Mouse (Mus musculus): ENCODE data around the gene Lad1. TPM values are rescaled to one million over a fixed set of nuclear protein-coding genes. Genes with fewer than 3 reads are reported as not detected.
A peak's percentile ranks its signal among the peaks of the same experiment; 100 is the strongest.

Gene Lad1
- polyA plus RNA-seq, 1 experiment from 2014 or later: 4.8 TPM

DNA sequence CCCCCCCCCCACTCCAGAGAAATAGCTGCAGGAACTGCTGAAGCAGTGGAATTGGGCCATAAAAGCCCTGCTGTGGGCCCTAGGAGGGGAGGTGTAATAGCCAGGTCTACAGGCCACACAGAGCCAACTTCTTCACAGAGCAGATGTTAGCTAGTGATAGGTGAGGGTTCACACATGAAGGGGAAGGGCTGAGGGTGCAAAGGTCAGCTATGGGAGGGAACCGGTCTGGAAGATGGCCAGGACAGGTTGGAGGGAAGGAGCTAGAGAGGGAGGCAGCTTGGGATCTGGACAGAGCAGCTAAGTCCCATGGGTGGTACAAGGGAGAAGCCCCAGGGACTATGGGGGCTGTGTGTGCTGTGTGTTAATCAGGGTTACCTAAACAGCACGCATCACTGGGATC, 8.2 kb upstream of the Lad1 start:
- 64% methylated on average over 2 of the region's 2 CpGs for WGBS
- 0 out of 2 replicates have a peak, but pooled peaks have one; percentile 8 for ATAC-seq (ENCODE audit: insufficient number of reproducible peaks, insufficient read depth, low FRiP score, low read depth)
- Histone ChIP-seq H3K4me2 (ENCODE audit: low read length) (no peak overlapping the region), H3K9ac (ENCODE audit: low read length) (no peak overlapping the region), H3K27ac (replicated peaks in 1 of 2; ENCODE audit: control insufficient read depth in 1 of 2, insufficient read depth in 1 of 2, low read depth in 2 of 2, low read length in 2 of 2) (no peak overlapping the region; a peak in 1 of 4 replicates), H3K36me3 (ENCODE audit: control insufficient read depth, insufficient read depth, low read length) (peaks cover 65% of the 10 kb centered on the region), H3K4me3 (ENCODE audit: control insufficient read depth in 1 of 2, insufficient read depth in 1 of 2, low read depth in 1 of 2, low read length in 2 of 2) (no peak overlapping the region), H3K27me3 (ENCODE audit: control insufficient read depth, insufficient read depth, low read length) (no peaks in the 10 kb centered on the region), H3K4me1 (ENCODE audit: control insufficient read depth in 2 of 2, insufficient read depth in 2 of 2, low read length in 2 of 2) (peaks cover 23 to 49% of the 10 kb centered on the region in 2 experiments), H3K9me3 (ENCODE audit: control insufficient read depth, low read length) (no peaks in the 10 kb centered on the region)

DNA sequence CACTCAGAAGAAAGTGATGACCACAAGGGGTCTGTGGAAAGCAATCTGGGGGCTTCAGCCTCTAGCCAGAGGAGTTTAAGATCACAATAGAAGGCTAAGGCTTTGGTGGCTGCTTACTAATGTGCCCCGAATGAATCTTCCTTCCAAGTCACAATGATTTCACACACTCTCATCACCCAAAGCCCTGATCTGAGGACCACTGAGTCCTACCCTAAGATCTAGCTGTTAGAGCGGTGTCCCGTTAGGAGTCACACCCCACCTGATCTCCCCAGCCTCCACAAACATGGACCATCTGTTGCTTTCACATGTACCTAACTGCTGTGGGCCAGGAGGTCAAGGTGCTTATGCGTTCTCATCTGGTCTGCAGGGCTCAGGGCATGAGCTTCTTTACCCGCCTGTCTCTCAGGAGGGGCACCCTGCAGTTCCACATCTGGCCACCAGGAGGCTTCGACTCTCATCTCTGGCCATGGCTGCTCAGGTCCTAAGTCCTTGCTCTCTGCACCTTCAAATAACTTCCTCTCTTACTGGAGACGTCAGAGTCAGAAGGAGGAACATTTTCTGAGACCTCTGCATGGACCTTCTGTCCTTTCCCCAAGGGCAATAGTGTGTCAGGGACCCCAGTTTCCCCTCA, 7.3 kb upstream of the Lad1 start:
- no peak overlapping the region for H3K4me3 ChIP-seq (ENCODE audit: control insufficient read depth in 1 of 2, insufficient read depth in 1 of 2, low read depth in 1 of 2, low read length in 2 of 2)
- 0 out of 2 replicates have a peak overlapping the region, but pooled peaks have one; percentile 44 for H3K9ac ChIP-seq (ENCODE audit: low read length)
- ATAC-seq (ENCODE audit: insufficient number of reproducible peaks, insufficient read depth, low FRiP score, low read depth): 0 out of 2 replicates have a peak, but pooled peaks have one; percentile 27
- WGBS: 22% methylated on average over 7 of the region's 7 CpGs
- H3K4me1 ChIP-seq (ENCODE audit: control insufficient read depth in 2 of 2, insufficient read depth in 2 of 2, low read length in 2 of 2): peaks cover 19 to 44% of the 10 kb centered on the region in 2 experiments
- H3K4me2 ChIP-seq (ENCODE audit: low read length): no peak overlapping the region
- H3K9me3 ChIP-seq (ENCODE audit: control insufficient read depth, low read length): no peaks in the 10 kb centered on the region
- no peaks in the 10 kb centered on the region for H3K27me3 ChIP-seq (ENCODE audit: control insufficient read depth, insufficient read depth, low read length)
- peak overlapping the region; percentile 74 to 85; a peak in 3 of 4 replicates for H3K27ac ChIP-seq (replicated peaks in 1 of 2; ENCODE audit: control insufficient read depth in 1 of 2, insufficient read depth in 1 of 2, low read depth in 2 of 2, low read length in 2 of 2)
- H3K36me3 ChIP-seq (ENCODE audit: control insufficient read depth, insufficient read depth, low read length): peaks cover 55% of the 10 kb centered on the region

DNA sequence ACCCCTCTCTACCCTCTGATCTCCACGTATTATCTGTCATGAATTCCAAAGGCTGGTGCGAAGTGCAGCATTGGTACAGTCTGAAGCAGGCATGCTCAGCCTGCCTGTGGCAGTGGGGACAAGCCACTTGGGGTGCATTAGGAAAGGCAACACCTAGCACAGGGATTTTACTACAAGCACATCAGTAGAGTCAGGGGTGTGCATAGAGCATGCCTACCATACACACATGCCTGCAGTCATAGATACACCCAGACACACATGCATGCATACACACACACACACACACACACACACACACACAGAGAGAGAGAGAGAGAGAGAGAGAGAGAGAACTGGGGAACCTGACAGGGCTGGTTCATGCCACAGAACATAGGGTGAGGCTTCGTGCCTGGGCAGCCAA, 6.2 kb upstream of the Lad1 start:
- Histone ChIP-seq H3K27me3 (ENCODE audit: control insufficient read depth, insufficient read depth, low read length) (no peaks in the 10 kb centered on the region), H3K4me1 (ENCODE audit: control insufficient read depth in 2 of 2, insufficient read depth in 2 of 2, low read length in 2 of 2) (peaks cover 22 to 40% of the 10 kb centered on the region in 2 experiments), H3K27ac (replicated peaks in 1 of 2; ENCODE audit: control insufficient read depth in 1 of 2, insufficient read depth in 1 of 2, low read depth in 2 of 2, low read length in 2 of 2) (peak overlapping the region; percentile 74 to 85), H3K9me3 (ENCODE audit: control insufficient read depth, low read length) (no peaks in the 10 kb centered on the region), H3K36me3 (ENCODE audit: control insufficient read depth, insufficient read depth, low read length) (peaks cover 44% of the 10 kb centered on the region), H3K4me3 (ENCODE audit: control insufficient read depth in 1 of 2, insufficient read depth in 1 of 2, low read depth in 1 of 2, low read length in 2 of 2) (no peak overlapping the region), H3K4me2 (ENCODE audit: low read length) (no peak overlapping the region), H3K9ac (ENCODE audit: low read length) (peak overlapping the region; percentile 44; the same call in 1 of the 2 replicates)
- 31% methylated on average over 3 of the region's 3 CpGs for WGBS
- ATAC-seq (ENCODE audit: insufficient number of reproducible peaks, insufficient read depth, low FRiP score, low read depth): no peak

DNA sequence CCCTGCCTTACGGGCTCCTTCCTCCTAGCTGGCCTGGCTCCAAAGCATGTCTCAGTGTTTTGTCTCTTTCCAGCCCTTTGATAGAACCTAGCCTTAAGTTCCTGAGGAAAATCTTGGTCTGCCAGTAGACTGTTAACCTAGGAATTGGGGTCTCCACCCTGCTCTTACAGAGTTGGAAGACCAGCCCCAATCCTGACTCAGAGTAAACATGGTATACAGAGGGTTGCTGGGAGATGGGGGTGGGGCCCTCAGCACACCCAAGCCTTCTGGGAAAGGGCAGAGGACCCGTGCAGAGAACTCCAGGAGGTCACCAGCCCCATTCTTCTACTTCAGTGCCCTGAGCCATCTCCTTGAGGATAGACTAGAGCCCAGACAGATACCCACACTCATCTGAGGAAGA, 5.8 kb upstream of the Lad1 start:
- H3K27ac ChIP-seq (replicated peaks in 1 of 2; ENCODE audit: control insufficient read depth in 1 of 2, insufficient read depth in 1 of 2, low read depth in 2 of 2, low read length in 2 of 2): peak overlapping the region; percentile 74 to 85
- H3K9me3 ChIP-seq (ENCODE audit: control insufficient read depth, low read length): no peaks in the 10 kb centered on the region
- H3K4me3 ChIP-seq (ENCODE audit: control insufficient read depth in 1 of 2, insufficient read depth in 1 of 2, low read depth in 1 of 2, low read length in 2 of 2): no peak overlapping the region
- ATAC-seq (ENCODE audit: insufficient number of reproducible peaks, insufficient read depth, low FRiP score, low read depth): peak; percentile 28; the same call in 1 of the 2 replicates
- peaks cover 22 to 36% of the 10 kb centered on the region in 2 experiments for H3K4me1 ChIP-seq (ENCODE audit: control insufficient read depth in 2 of 2, insufficient read depth in 2 of 2, low read length in 2 of 2)
- H3K9ac ChIP-seq (ENCODE audit: low read length): peak overlapping the region; percentile 44; the same call in 1 of the 2 replicates
- no peak overlapping the region for H3K4me2 ChIP-seq (ENCODE audit: low read length)
- H3K27me3 ChIP-seq (ENCODE audit: control insufficient read depth, insufficient read depth, low read length): peaks cover under 1% of the 10 kb centered on the region
- H3K36me3 ChIP-seq (ENCODE audit: control insufficient read depth, insufficient read depth, low read length): peaks cover 40% of the 10 kb centered on the region
- WGBS: 14% methylated on average over 2 of the region's 2 CpGs

DNA sequence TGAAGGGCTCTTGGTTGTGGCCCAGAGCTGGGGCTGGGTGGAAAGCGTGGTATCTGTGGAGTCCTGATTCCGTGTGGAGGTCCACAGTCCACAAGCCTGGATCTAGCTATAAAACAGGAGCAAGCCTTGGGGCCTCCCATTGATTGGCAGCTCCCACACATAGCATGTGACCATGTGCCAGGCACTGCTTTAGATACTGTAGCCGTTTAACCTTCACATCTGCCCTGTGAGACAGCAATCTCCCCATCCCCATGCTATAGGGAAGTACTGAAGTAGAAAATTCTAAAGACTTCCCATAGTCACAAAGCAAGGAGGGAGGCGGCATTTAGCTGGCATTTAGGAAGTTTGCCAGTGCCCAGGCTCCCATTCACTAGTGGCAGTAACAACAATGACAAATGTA, 5.3 kb upstream of the Lad1 start:
- Histone ChIP-seq H3K9me3 (ENCODE audit: control insufficient read depth, low read length) (no peaks in the 10 kb centered on the region), H3K9ac (ENCODE audit: low read length) (peak overlapping the region; percentile 44; the same call in 1 of the 2 replicates), H3K4me2 (ENCODE audit: low read length) (no peak overlapping the region), H3K27me3 (ENCODE audit: control insufficient read depth, insufficient read depth, low read length) (peaks cover 5% of the 10 kb centered on the region), H3K4me1 (ENCODE audit: control insufficient read depth in 2 of 2, insufficient read depth in 2 of 2, low read length in 2 of 2) (peaks cover 22 to 33% of the 10 kb centered on the region in 2 experiments), H3K27ac (replicated peaks in 1 of 2; ENCODE audit: control insufficient read depth in 1 of 2, insufficient read depth in 1 of 2, low read depth in 2 of 2, low read length in 2 of 2) (peak overlapping the region; percentile 74 to 85), H3K36me3 (ENCODE audit: control insufficient read depth, insufficient read depth, low read length) (peaks cover 36% of the 10 kb centered on the region), H3K4me3 (ENCODE audit: control insufficient read depth in 1 of 2, insufficient read depth in 1 of 2, low read depth in 1 of 2, low read length in 2 of 2) (no peak overlapping the region)
- peak; percentile 15; the same call in 1 of the 2 replicates for ATAC-seq (ENCODE audit: insufficient number of reproducible peaks, insufficient read depth, low FRiP score, low read depth)
- WGBS: 48% methylated on average over 4 of the region's 4 CpGs

DNA sequence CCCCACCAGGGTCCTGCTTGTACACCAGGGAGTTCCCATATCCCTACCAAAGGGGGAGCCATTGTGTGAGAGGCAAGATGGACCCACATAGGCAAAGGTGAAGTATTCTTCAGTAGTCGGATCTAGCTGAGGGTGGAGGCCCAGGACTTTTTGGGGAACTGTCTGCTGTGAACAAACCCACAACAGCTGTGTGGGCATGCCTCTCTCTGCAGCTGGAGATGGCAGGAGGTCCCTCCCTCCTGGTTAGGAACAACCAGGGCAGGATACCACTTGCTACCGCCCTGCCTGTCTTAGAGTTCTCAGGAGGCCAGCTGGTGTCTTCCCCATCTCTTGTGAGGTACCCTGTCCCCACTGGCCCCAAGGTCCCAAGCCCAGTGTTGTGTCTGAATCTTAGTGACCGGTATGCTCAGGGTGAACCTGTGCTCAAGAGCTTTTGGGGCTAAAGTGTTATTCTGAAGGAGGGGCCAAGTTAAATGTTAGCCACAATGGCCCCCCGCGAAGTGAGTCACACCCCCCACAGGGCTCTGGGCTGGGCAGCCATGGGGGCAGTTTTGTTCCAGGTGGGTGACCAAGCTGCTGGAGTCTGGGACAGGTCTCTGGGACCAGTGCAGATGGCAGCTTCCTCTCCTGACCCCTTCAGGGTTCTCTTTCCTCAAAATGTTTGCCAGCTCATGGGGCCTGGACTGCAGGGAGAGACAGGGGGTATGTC, 4.6 kb upstream of the Lad1 start:
- Histone ChIP-seq H3K4me3 (ENCODE audit: control insufficient read depth in 1 of 2, insufficient read depth in 1 of 2, low read depth in 1 of 2, low read length in 2 of 2) (no peak overlapping the region), H3K4me2 (ENCODE audit: low read length) (no peak overlapping the region), H3K27me3 (ENCODE audit: control insufficient read depth, insufficient read depth, low read length) (peaks cover 6% of the 10 kb centered on the region), H3K36me3 (ENCODE audit: control insufficient read depth, insufficient read depth, low read length) (peaks cover 28% of the 10 kb centered on the region), H3K4me1 (ENCODE audit: control insufficient read depth in 2 of 2, insufficient read depth in 2 of 2, low read length in 2 of 2) (peaks cover 23 to 36% of the 10 kb centered on the region in 2 experiments), H3K9ac (ENCODE audit: low read length) (no peak overlapping the region), H3K27ac (replicated peaks in 1 of 2; ENCODE audit: control insufficient read depth in 1 of 2, insufficient read depth in 1 of 2, low read depth in 2 of 2, low read length in 2 of 2) (peak overlapping the region in 1 of 2 experiments; percentile 85; a peak in 2 of 4 replicates), H3K9me3 (ENCODE audit: control insufficient read depth, low read length) (no peaks in the 10 kb centered on the region)
- WGBS: 82% methylated on average over 5 of the region's 5 CpGs
- no peak for ATAC-seq (ENCODE audit: insufficient number of reproducible peaks, insufficient read depth, low FRiP score, low read depth)

DNA sequence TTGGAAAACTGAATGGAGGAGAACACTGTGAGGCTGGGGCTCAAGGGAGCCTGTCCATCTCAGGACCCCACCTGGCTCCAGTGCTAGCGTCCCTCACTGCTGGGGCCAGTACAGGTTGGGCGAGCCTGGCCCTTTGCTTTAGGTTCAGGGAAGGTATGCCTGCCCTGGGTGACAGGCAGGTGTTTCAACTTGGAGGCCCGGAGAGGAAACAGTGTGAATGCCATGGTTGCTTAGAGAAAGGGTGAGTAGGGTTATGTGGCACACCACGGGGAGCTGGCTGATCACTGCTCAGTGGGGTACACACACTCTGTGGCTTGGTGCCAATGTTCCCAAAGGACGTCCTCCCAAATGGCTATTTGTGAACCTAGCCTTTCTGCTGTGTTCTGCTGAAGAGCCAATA, 3.9 kb upstream of the Lad1 start:
- Histone ChIP-seq H3K27ac (replicated peaks in 1 of 2; ENCODE audit: control insufficient read depth in 1 of 2, insufficient read depth in 1 of 2, low read depth in 2 of 2, low read length in 2 of 2) (no peak overlapping the region), H3K9ac (ENCODE audit: low read length) (no peak overlapping the region), H3K27me3 (ENCODE audit: control insufficient read depth, insufficient read depth, low read length) (peaks cover 9% of the 10 kb centered on the region), H3K9me3 (ENCODE audit: control insufficient read depth, low read length) (no peaks in the 10 kb centered on the region), H3K4me3 (ENCODE audit: control insufficient read depth in 1 of 2, insufficient read depth in 1 of 2, low read depth in 1 of 2, low read length in 2 of 2) (no peak overlapping the region), H3K36me3 (ENCODE audit: control insufficient read depth, insufficient read depth, low read length) (peaks cover 21% of the 10 kb centered on the region), H3K4me1 (ENCODE audit: control insufficient read depth in 2 of 2, insufficient read depth in 2 of 2, low read length in 2 of 2) (peaks cover 27 to 40% of the 10 kb centered on the region in 2 experiments), H3K4me2 (ENCODE audit: low read length) (no peak overlapping the region)
- no peak for ATAC-seq (ENCODE audit: insufficient number of reproducible peaks, insufficient read depth, low FRiP score, low read depth)
- WGBS: 90% methylated on average over 5 of the region's 5 CpGs

All from heart, embryonic 14.5 days (tissue).